25 mouse cellular contexts compared by ENCODE assay signal in the genomic region with DNA sequence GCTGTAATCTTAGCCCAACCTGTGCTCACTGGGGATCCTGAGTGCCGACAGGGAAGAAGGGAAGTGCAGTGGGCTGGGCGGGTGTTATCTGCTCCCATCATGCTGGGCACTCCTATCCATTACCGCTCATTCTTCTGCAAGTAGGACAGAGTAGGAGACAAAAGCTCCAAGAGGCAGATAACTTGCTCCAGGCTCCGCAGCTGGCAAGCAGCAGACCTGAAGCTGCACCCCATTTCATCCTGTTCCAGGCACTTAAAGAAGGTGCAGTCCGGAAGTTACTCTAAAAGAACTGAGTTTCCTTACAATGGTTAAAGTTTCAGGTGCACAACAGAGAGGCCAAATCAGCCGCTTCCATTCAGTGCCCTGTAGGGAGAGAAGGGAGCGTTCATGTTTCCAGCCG. TPM values are rescaled to one million over a fixed set of nuclear protein-coding genes. Genes with fewer than 3 reads are reported as not detected.
"Had no signal": no experiment of that assay in that cellular context is flagged by ENCODE, and none has a peak within 500 bp of the region (broad histone marks: within the 10 kb centered on the region; RNA-seq: fewer than 3 reads in every experiment).

No protein-coding gene starts in this region.

- H3K9me3 ChIP-seq: midbrain, embryonic 10.5 days; midbrain, embryonic 12.5 days; neural tube, embryonic 13.5 days; neural tube, embryonic 15.5 days; stomach, embryonic 15.5 days had no signal

- H3K27me3 ChIP-seq: neural tube, embryonic 13.5 days; neural tube, embryonic 15.5 days had no signal

- DNase-seq: lung, adult 18-20 months; lung, embryonic 14.5 days; lung, postnatal 10 days; lung, postnatal 4 days; midbrain, embryonic 14.5 days; retina, postnatal 1 day; right cerebral cortex, adult 18-20 months; right cerebral cortex, postnatal 14 days; thymus, adult 2 months; thymus, postnatal 25 days; thymus, postnatal 4 days had no signal

- H3K9ac ChIP-seq: lung, embryonic 14.5 days; midbrain, embryonic 12.5 days; neural tube, embryonic 13.5 days; neural tube, embryonic 15.5 days; stomach, embryonic 15.5 days had no signal

- ATAC-seq: midbrain, embryonic 16.5 days had no signal

- H3K36me3 ChIP-seq: midbrain, embryonic 12.5 days; neural tube, embryonic 13.5 days; neural tube, embryonic 15.5 days; stomach, embryonic 15.5 days had no signal

- H3K4me2 ChIP-seq: lung, embryonic 14.5 days; midbrain, embryonic 12.5 days; neural tube, embryonic 13.5 days; neural tube, embryonic 15.5 days; stomach, embryonic 15.5 days had no signal

- H3K4me3 ChIP-seq: midbrain, embryonic 10.5 days; midbrain, embryonic 12.5 days; myocyte; neural tube, embryonic 13.5 days; neural tube, embryonic 15.5 days; stomach, embryonic 15.5 days had no signal

- H3K27ac ChIP-seq: midbrain, embryonic 10.5 days; midbrain, embryonic 12.5 days; neural tube, embryonic 13.5 days; neural tube, embryonic 15.5 days; stomach, embryonic 15.5 days; stomach, postnatal 0 days had no signal

RNA-seq across cellular contexts. Expression of a gene that starts 21.9 kb away (rescaled TPM):
- total RNA-seq: megakaryocyte, adult 5-6 weeks; megakaryocyte-erythroid progenitor cell, adult 5-6 weeks had no signal
- polyA plus RNA-seq: lung, embryonic 14.5 days; lung, embryonic 16.5 days; midbrain, embryonic 10.5 days; midbrain, embryonic 12.5 days; midbrain, embryonic 16.5 days; myocyte; neural tube, embryonic 15.5 days; spleen, adult 2 months; stomach, embryonic 15.5 days; stomach, postnatal 0 days; testis, adult 2 months; thymus, adult 2 months; urinary bladder, adult 2 months had no signal
